Mouse (Mus musculus): ENCODE measurements around the gene Trmt10b.
A peak's percentile ranks its signal among the peaks of the same experiment; 100 is the strongest.

Gene Trmt10b

GRCm38 (mm10) chr4:45341669-45342249 is 44.8 kb downstream of the Trmt10b start, which contains the start of gene Dcaf10:
Gene Dcaf10 (plus strand): TSS chr4:45342101.
- peak; percentile 92 for DNase-seq (ENCODE audit: low spot score)

GRCm38 (mm10) chr4:45342286-45343155 is 45.6 kb downstream of the Trmt10b start, which contains the start of gene Exosc3:
Gene Exosc3 (minus strand): TSS chr4:45342732.
- peak; percentile 76 for DNase-seq (ENCODE audit: low spot score)

DNA sequence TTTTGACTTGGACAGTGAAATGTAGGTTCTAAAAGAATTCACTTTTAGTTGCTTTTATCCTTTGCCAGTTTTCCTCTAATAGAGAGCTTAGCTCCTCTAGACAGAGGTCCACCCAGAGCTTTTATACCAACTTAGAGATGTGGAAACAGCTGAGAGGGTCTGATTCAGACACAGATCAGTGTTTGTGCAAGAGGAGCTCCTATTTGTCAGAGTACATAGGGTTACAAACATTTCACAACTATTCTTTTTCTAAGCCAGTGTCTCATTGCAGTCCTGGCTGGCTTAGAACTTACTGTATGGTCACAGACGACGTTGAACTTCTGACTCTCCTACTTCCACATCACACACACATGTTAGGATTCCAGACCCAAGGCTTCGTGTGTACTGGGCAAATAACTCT is 59.7 kb downstream of the Trmt10b start:
- DNase-seq (ENCODE audit: low spot score) = no peak
